Mouse (Mus musculus) neutrophil, adult 5-6 weeks (primary cell): ENCODE measurements around the gene Phf20. TPM values are rescaled to one million over a fixed set of nuclear protein-coding genes. Genes with fewer than 3 reads are reported as not detected.

Source experiments
- ATAC-seq: fragments of 151-379, 151-347 bp; 2 replicates; pipeline ENCODE4 v1.8.0; 2017; ENCODE audit warnings: mild to moderate bottlenecking, moderate TSS enrichment; ENCODE audit not compliant: insufficient number of reproducible peaks, poor library complexity, low FRiP score, severe bottlenecking; ENCODE audit errors: extremely low read depth
- total RNA-seq: library from RNA; stranded (forward); fragments of 200-1000 nt; gene quantifications from 2 replicates; pipeline ENCODE4 v1.2.3, GENCODE M21; 2017

Gene Phf20
- total RNA-seq, 1 experiment from 2014 or later, result 42.7 TPM

DNA sequence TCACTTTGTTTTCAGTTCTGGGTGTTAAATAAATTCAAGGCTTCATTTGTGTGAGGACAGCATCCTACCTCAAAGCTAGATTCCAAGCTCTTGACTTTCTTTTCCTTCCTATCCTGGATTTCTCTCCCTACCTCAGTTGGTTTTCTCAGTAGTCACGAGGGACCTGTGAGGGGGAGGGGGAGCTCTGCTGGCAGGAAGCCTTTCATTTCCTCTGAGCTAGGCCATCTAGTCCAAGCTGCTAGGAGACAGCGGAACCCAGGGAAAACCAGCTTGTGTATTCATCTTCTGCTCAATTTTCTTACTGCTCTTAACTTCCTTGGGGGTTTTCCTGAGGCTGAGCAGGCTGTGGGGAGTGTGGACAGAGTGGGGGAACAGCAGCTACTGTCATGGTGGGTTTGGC lies 60.8 kb downstream of the Phf20 start:
- ATAC-seq, result no peak

DNA sequence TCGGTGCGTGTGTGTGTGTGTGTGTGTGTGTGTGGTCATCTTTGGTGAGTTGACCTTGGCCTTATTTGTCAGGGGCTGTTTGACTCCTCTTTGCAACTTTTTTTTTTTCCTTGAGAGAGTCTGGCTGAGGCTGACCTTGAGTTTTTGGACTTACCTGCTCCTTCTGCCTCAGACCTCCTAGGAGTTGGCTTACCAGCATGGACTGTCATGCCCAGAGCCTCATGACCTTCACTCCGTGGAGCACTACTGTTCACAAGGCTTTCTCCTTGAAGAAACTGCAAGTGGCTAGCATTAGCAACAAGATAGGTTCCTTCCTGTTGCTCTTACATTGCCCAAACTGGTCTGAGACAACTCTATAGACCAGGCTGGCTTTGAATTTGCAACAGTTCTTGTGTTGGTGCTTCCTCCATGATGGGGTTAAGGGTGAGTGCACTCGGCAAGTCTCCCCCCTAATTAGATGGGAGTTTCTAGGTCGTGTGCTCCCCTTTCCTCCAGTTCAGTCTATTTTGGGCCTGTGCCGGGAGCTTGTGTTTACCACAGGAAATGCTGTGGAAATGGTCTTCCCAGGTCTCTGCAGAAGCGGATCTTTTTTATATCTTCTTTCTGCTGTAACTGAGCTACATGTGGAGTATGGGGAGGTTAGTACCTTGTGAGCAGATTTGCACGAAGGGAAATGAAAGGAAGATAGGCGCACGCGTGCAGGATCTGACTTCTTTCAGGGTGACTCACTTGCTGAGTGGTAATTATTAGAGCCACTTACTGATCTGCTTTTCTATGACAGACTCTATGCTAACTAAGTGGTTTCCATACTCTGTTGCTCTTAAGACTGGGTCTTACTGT lies 61.9 kb downstream of the Phf20 start:
- ATAC-seq, result peak; percentile 23; the same call in 1 of the 2 replicates

DNA sequence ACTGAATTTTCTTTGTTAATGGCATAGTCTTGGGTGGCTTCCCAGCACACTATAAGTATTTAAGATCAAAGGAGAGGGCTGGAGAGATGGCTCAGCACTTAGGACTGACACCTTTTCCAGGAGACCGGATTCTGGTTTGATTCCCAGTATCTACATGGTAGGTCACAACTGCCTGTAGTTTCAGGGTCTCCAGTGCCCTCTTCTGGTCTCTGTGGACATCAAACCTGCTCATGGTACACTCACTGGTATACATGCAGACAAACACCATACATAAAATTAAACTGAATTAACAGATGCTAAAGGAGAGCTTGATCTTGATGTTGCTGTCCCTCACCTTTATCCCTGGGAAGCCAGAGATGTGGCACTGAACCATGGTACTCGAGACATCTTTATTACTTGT lies 64.7 kb downstream of the Phf20 start:
- no peak for ATAC-seq

DNA sequence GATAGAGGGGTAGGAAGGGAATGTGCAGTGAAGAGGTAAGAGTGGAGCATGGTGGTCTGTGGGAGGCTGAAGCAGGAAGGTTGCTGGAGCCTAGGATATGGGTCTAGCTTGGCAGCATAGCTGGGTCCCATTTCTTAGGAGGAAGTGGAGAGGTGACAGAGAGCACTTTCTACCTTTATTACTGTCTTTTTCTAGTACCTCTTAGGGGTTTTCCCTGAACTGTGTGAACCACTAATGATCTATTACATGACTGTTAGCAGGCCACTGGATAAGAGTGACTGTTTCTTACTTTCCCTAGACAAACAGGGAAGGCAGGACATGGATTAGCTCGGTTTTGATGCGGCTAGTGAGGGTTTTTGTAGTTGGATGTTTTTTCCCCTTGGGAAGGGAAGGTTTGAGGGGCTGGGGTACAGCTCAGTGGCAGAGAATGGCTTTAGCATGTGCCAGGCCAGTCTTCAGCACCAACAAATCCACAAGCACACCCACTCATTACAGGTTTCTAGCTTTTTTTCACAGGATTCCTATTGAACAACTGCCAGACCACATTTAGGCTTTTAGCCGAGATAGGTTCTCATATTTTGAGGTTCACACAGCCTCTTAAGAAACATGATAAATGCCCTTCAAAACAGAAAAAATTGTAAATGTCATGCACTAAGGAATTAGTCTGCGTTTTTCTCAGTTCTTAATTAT lies 67.1 kb downstream of the Phf20 start:
- ATAC-seq, result no peak

DNA sequence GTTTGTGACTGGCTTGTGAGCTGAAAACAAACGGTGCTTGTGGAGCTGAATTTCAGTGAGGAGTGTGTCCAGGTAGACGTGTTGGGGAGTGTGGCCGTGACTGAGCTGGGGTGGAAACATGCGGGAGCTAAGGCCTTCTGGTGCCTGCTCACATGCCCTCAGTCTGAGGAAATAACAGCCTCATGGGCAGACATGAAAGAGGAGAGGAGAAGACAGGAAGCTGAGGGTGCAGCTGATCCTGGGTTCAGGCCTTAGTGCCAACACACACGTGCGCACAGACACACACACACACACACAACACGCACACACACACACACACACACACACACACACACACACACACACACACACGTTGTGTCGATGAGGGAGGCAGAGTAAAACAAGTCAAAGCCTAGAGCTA lies 71.4 kb downstream of the Phf20 start:
- ATAC-seq, result no peak

DNA sequence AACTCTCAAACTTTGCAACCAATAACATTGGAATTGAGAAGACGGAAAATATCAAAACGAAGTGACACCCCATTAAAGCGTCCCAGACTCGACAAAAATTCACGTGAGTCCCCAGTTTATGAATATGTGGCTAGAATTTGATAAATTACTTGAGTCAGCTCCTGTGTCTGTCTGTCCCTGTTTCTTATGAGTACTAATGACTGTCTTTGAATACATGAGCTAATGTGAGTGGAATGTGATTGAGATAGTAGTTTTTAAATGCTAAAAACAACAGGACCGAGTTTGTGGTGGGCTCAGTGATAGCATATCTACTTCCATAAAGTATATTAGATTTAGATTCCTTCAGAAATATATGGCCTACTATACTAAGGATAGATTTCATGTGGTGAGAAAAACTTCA lies 76.3 kb downstream of the Phf20 start:
- no peak for ATAC-seq

DNA sequence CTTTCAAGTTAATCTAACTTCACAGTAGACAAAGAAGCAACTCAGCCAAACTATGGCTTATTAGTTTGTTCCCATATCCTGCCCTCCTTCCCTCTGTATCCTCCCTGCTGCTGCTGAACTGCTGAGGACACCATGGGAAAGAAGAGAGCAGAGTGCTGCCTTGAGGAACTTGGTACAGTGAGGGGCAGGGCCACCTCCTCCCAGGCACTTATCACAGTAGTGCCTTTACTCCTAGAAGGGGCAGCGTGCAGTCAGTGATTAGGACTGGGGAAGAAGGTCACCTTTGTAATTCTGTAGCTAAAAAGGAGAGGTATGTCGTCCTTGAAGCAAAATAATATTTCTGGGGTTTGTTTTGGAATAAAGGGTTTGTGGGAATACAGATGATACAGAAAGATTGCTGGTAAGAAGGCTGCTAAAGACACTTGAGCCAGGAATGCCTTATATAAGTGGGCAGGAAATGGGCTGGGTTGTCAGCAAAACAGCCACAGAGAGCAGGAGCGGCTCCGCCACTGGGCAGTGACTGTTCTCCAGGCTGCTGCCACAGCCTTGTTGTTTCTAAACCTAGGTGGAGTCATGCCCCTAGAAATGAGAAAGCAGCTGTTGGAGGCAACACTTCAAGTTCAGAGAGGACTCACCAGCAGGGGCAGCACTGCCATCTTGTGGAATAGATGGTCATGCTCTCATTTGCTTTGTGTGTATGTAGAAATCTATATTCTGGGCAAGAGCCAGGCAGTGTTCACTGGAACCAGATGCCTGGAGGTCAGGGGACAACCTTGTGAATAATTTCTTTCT lies 82.2 kb downstream of the Phf20 start:
- peak; percentile 89 for ATAC-seq

DNA sequence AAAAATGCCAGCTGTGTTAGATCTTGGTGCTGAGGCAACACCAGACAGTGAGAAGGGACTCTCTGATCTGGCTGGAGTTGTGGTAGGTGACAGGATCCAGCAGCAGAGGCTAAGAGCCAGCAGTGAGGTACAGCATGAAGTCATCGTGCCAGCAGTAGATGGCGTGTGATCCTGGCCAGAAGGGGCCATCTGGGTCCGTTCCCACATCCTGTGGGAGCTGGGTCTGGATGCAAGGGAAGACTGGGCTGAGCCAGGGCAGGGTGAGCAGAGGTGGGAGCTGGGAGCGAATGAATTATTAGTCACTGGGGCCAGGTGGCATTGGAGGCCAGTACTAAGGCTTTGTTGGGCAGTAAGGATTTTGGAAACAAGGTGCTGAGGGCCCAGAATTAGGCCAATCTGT lies 85.0 kb downstream of the Phf20 start:
- no peak for ATAC-seq

DNA sequence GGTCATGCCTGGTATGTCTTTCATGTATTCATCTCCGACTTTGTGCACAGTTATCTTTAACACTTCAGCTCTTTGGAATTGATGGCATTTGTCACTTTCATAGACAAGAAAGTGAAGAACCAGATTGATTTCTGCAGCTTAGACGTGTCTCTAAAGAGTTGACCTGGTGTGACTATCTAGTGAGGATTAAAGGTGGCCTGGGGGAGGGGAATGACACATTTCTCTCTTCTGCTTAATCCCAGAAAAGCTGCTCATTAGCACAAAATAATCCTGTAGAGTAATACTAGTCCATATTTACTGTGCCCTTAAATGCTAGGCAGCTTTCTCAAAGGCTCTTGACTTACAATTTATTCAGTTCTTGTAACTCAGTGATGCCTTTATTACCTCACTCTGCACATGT lies 88.9 kb downstream of the Phf20 start:
- no peak for ATAC-seq

DNA sequence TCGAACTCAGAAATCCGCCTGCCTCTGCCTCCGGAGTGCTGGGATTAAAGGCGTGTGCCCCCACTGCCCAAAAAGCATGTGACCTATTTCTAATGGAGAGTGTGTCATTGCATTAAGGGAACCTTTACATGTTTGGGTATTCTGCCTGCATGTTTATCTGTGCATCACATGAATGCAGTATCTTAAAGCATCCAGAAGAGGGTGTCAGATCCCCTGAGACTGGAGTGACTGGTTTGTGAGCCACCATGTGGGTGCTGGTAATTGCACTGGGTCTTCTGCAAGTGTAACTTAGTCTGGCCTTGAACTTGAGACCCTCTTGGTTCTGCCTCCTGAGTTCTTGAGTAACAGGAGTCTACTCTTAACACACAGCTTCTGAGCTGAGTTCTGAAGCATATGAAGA lies 90.5 kb downstream of the Phf20 start:
- no peak for ATAC-seq

DNA sequence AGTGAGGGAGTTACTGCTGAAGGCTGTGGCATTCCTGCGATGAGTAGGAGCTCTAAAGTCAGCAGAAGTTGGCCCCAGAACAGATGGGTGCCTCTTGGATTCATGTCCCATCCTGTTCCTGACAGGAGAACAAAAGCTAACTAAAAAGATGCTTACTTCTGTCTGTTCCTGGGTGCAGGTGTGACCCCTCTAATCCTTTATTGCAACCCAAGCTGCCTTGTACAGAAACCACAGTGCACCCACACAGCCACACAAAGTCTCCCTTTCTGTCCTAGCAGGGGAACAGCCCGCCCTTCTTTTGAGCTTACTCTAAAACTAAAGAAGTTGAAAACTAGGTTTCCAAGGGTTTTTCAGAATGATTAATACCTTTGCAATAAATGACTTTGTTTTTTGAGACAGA lies 92.0 kb downstream of the Phf20 start:
- ATAC-seq, result no peak

DNA sequence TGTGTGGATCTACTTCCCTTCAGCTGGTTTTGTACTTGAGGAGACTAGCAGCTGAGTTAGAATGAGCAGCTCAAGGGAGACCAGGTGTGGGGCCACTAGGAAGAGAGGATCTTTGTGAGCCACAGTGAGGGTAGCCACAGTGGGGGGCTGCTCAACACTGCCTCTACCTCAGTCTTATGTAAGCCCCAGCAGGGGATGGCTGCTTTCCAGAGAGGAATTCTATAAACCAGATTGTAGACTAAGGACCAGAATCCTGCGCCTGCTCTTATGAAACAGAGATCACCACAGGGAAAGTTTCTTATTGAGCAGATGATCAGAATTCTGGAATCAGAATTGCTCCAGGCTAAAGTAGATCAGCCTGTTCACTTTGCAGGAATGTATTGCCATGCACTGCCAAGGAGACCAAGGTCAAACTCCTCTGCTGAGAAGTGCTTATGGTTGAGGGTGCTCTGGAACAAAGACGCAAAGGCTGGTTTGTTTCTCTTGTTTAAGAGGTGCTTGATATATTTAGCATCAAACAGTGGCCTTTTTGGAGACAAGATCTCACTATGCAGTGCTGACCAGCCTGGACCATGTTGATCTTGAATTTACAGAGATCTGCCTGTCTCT lies 93.4 kb downstream of the Phf20 start:
- no peak for ATAC-seq

DNA sequence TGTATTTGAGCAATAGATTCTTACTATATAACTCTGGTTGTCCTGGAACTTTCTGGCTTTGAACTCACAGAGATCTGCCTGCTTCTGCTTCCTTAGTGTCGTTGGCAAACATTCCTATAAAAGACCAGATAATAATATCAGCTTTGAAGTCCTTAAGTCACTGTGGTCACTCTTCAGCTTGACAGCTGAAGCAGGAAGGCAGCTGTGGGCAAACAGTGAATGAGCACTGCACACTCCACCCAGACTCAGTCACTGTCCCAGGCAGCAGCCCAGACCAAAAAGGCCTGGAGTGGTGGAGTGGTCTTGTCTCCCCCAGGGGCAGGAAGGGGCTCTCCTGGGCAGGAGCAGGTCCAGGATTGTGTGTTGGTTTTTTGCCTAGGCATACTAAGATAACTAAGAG lies 95.7 kb downstream of the Phf20 start:
- no peak for ATAC-seq

DNA sequence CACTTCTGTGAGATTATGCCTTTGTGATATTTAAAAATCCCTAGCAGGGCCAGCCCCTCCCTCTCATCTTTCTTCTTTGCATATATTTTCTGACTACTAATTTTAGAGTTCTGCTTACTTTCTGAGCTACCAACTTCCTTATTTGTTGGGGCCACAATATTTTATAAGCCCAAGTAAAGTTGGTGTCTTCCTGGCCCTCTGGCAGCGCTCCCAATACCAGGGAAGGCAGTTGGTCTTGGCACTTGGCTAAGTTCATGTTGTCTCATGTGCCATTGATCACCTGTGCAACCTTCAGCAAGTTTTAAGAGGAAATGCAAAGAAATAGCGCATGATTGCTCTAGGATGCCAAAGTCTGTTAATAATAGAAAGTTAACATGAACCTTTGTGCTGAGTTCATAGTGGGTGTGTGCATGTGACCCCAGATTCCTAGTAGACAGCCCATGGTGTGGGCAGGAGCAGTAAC lies 99.4 kb downstream of the Phf20 start:
- peak; percentile 40 for ATAC-seq

DNA sequence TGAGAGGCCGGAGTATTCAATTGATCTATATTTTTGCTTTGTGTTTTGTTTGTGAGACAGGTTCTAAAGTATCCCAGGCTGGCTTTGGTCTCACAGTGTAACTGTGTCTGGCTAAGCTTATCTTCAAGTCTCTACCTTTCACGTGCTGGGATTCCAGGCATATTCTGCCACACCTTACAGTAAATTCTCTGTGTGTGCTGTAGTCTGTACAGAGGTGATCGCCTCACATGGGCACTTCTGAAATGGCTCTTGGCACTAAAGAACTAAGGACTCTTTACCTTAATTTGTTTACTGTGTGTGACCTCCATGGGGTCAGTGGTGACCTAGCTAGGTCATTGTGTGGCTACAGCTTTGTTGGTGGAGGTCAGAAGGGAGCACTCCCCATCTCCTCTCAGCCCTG lies 99.9 kb downstream of the Phf20 start:
- ATAC-seq, result no peak

DNA sequence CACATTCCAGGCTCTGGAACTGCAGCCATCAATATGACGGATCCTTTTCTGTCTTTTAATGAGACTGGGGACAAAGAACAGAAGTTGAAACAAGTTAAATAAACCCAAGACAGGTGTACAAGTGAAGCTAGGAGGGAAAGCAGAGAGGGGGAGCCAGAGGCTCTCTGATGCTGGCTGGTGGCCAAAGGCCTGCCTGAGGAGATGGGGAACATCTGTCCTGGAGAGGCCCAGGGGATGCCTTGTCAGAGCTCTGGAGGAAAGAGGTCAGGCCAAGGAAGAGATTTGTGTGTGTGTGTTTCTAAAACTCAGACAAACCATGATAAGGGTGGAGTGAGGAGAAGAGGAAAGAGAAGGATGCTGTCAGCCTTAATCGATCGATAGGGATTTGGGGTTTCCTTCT lies 101.4 kb downstream of the Phf20 start:
- no peak for ATAC-seq

DNA sequence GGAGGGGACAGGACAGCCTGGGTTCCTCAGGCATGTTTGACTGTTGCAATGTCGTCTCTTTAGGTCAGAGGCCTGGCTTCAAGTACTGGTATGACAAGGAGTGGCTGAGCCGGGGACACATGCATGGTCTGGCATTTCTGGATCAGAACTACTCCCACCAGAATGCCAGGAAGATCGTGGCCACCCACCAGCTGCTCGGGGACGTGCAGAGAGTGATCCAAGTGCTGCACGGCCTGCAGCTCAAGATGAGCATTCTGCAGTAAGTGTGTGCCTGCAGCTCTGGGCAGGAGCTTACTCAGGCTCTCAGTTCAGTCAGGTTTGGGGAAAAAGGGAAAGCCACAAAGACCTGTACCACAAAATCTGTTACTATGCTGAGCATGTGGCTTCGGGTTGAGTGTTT lies 102.2 kb downstream of the Phf20 start:
- no peak for ATAC-seq

DNA sequence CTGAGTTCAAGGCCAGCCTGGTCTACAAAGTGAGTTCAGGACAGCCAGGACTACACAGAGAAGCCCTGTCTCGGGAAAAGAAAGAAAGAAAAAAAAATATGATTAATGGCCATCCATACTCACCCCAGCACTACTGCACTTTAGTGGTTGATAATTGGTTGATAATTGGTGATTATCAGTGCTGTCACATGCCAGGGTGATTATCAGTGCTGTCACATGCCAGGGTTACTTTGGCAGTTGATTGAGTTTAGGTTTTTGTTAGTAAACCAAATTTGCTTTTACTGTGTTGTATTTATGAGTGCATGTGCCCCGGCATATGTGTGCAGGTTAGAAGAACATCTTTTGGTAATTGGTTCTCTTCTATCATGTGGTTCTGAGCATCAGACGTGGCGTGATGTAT lies 105.8 kb downstream of the Phf20 start:
- no peak for ATAC-seq

DNA sequence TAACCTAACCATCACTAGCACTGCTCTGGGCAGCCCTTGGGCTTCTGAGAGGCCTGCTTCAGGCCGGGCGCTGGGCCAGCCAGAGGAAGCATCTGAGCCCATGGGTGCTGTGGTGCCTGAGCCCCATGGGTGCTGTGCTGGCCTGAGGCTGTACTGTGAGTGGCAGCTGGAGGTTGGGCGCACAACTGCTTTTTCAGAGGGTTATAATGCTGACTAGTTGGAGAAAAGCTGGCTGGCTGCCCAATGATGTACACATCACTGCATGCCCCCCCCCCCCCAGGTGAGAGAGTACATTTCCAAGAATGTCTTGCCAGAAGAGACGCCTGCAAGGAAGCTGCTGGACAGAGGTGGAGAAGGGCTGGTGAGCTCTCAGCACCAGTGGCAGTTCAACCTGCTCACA lies 108.1 kb downstream of the Phf20 start:
- no peak for ATAC-seq
